Mouse (Mus musculus) kidney, embryonic 16.5 days (tissue): ENCODE data around the gene Marcks. TPM values are rescaled to one million over a fixed set of nuclear protein-coding genes. Genes with fewer than 3 reads are reported as not detected.
A peak's percentile ranks its signal among the peaks of the same experiment; 100 is the strongest.

ENCODE experiments used
- ATAC-seq: fragments of 200-750 bp; cut with Nextera tagmentation; 2 replicates; pipeline ENCODE4 v1.8.0; 2017; ENCODE audit warnings: moderate TSS enrichment; ENCODE audit not compliant: low FRiP score, low TSS enrichment
- H3K27ac ChIP-seq: fragments of 300-500 bp; sonication (generic); 2 replicates; pipeline ENCODE4 v1.5.1; 2014; ENCODE audit warnings: low read length
- H3K27me3 ChIP-seq: fragments of 300-500 bp; sonication (generic); 2 replicates; pipeline ENCODE4 v1.6.1; 2014; ENCODE audit warnings: low read length, control low read depth, mixed read lengths; ENCODE audit not compliant: insufficient read depth
- H3K36me3 ChIP-seq: fragments of 300-500 bp; sonication (generic); 2 replicates; pipeline ENCODE4 v1.6.1; 2014; ENCODE audit warnings: low read length, control low read depth, mixed read lengths; ENCODE audit not compliant: insufficient read depth
- H3K4me1 ChIP-seq: fragments of 300-500 bp; sonication (generic); 2 replicates; pipeline ENCODE4 v1.6.1; 2014; ENCODE audit warnings: low read length, control low read depth, mixed read lengths; ENCODE audit not compliant: insufficient read depth
- H3K4me2 ChIP-seq: fragments of 300-500 bp; sonication (generic); replicated peaks from 2 replicates; pipeline ENCODE4 v1.6.1; 2014; ENCODE audit warnings: low read depth, low read length
- H3K4me3 ChIP-seq: fragments of 300-500 bp; sonication (generic); 2 replicates; pipeline ENCODE4 v1.5.1; 2014; ENCODE audit warnings: mild to moderate bottlenecking, low read length
- H3K9ac ChIP-seq: fragments of 300-500 bp; sonication (generic); replicated peaks from 2 replicates; pipeline ENCODE4 v1.6.1; 2014; ENCODE audit warnings: low read length
- H3K9me3 ChIP-seq: fragments of 300-500 bp; sonication (generic); 2 replicates; pipeline ENCODE4 v1.6.1; 2016; ENCODE audit warnings: low read length, control low read depth
- WGBS: fragments of 180-500 bp; shearing (Covaris S2); extraction: QIAGEN DNeasy Blood & Tissue Kit; methylation state at CpG from one replicate; pipeline ENCODE4 v1.1.7; 2014; 5-methylcytosine and 5-hydroxymethylcytosine counted together
- polyA plus RNA-seq: library from polyadenylated mRNA; unstranded; fragments of >200 nt; fragmentation: Nextera tagmentation; extraction: Ambion mirVana; gene quantifications from 2 replicates; pipeline ENCODE4 v1.2.1, GENCODE M21; 2015

Marcks gene
- 71.6 and 80.3 TPM in 2 replicates for polyA plus RNA-seq

GRCm38 (mm10) chr10:37138778-37139442, at the start of gene Marcks:
Marcks (minus strand) TSS chr10:37138920.
- H3K9me3 ChIP-seq = no peaks in the 10 kb centered on the region
- H3K4me3 ChIP-seq = peak within 1 kb of the TSS; percentile 90
- H3K27me3 ChIP-seq = no peaks in the 10 kb centered on the region
- H3K9ac ChIP-seq = peak within 1 kb of the TSS; percentile 100
- H3K27ac ChIP-seq = peak within 1 kb of the TSS; percentile 98
- under 1% methylated on average over 39 of the region's 39 CpGs for WGBS
- peaks cover 8% of the 10 kb centered on the region; the same call in 1 of the 2 replicates for H3K36me3 ChIP-seq
- H3K4me2 ChIP-seq = peak within 1 kb of the TSS; percentile 73
- peak; percentile 52; the same call in 1 of the 2 replicates for ATAC-seq
- peaks cover 10% of the 10 kb centered on the region for H3K4me1 ChIP-seq

DNA sequence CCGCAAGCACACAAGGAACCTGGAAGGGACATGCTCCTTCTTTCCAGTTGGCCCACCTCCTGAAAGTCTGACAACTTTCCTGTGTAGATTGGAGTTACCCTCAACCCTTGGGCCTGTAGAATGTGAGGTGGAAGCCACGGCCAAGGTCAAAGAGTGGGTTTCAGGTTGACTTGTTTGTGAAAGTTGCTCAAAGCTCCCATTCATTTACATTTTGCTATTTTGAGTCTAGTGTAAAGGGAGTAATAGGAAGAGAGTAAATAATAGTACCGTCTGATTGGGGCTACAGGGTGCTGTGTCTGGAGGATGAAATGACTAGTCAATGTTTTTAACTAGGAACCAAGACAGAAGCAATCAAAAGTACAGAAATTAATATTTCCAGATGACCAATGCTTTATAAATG, 38.4 kb upstream of the Marcks start:
- Histone ChIP-seq H3K9ac (no peak overlapping the region), H3K27ac (no peak overlapping the region), H3K4me1 (no peaks in the 10 kb centered on the region), H3K27me3 (no peaks in the 10 kb centered on the region), H3K4me3 (no peak overlapping the region), H3K4me2 (no peak overlapping the region), H3K9me3 (no peaks in the 10 kb centered on the region), H3K36me3 (no peaks in the 10 kb centered on the region)
- ATAC-seq = no peak
- 95% methylated on average over 3 of the region's 3 CpGs for WGBS

DNA sequence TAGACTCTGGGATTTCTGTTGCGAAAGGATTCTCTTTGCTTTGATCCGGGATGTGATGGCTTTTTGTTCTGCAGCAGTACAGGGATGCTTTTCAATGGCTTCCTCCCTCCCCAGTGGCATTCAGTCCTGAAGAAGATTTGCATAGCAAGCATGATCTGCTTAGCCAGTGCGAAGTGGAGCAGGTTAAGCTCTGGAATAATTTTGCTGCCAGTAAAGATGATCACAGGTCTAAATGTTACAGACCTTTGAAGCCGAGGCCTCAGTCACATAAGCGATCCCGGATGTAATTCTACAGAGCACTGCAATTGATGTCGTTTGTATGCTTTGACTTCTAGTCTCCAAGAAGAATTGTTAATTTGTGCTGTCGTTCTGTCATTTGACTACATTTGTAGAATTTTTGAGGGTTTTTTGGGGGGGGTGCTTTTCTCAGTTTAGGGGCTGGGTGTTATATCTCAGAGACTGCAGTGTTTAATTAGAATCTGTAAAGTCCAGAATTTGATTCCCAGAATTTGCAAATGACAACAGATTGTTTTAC, 33.8 kb upstream of the Marcks start:
- Histone ChIP-seq H3K4me3 (no peak overlapping the region), H3K4me1 (no peaks in the 10 kb centered on the region), H3K9me3 (no peaks in the 10 kb centered on the region), H3K27me3 (no peaks in the 10 kb centered on the region), H3K9ac (no peak overlapping the region), H3K27ac (no peak overlapping the region), H3K36me3 (no peaks in the 10 kb centered on the region), H3K4me2 (no peak overlapping the region)
- WGBS = 78% methylated on average over 8 of the region's 8 CpGs
- ATAC-seq = no peak

GRCm38 (mm10) chr10:37171711-37172415, 33.1 kb upstream of the Marcks start:
- Histone ChIP-seq H3K36me3 (no peaks in the 10 kb centered on the region), H3K4me3 (no peak overlapping the region), H3K9me3 (no peaks in the 10 kb centered on the region), H3K4me2 (no peak overlapping the region), H3K27ac (no peak overlapping the region), H3K27me3 (no peaks in the 10 kb centered on the region), H3K4me1 (no peaks in the 10 kb centered on the region), H3K9ac (no peak overlapping the region)
- WGBS = 91% methylated on average over 3 of the region's 3 CpGs
- no peak for ATAC-seq

DNA sequence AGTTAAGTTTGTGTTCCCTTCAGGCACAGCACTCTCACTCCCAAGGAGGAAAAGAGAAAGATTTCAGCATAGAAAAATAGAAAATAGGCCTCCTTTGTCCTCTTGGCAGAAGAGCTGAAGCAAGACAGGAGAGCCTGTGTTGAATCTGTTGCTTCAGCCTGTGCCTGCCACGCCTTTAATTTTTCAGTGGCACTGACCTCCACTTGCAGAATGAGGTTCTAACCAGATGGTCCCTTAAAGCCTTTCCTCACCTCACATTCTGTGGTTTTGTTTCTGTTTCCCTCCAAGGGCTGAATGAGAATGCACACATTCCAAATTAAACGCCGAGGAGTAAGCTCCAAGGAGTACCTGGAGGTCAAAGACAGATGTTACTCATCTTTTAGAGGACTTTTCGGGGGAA, 32.2 kb upstream of the Marcks start:
- 69% methylated on average over 4 of the region's 4 CpGs for WGBS
- no peak for ATAC-seq
- no peak overlapping the region for H3K9ac ChIP-seq
- H3K4me2 ChIP-seq = no peak overlapping the region
- H3K27ac ChIP-seq = no peak overlapping the region
- no peaks in the 10 kb centered on the region for H3K4me1 ChIP-seq
- no peak overlapping the region for H3K4me3 ChIP-seq
- H3K27me3 ChIP-seq = no peaks in the 10 kb centered on the region
- H3K9me3 ChIP-seq = no peaks in the 10 kb centered on the region
- no peaks in the 10 kb centered on the region for H3K36me3 ChIP-seq

DNA sequence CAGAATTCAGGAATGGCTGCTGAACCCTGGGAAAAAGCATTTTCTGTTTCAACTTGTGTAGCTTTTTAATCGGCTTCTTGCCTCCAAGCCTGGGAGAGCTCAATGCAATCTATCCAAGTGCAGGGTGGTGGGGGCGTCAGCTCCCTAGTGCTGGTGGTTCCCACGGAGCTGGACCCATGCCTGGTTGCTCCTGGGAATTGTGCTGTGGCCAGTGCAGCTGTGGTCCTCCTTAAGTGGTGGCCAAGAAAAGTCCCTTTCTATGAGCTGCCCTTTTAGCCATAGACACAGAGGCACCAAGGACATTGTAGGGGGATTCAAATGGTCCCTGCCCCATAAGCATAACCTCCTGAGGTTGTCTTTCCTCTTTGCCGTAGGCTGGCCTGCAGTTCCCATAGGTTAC, 31.7 kb upstream of the Marcks start:
- no peaks in the 10 kb centered on the region for H3K36me3 ChIP-seq
- no peaks in the 10 kb centered on the region for H3K4me1 ChIP-seq
- no peaks in the 10 kb centered on the region for H3K9me3 ChIP-seq
- 63% methylated on average over 4 of the region's 4 CpGs for WGBS
- no peaks in the 10 kb centered on the region for H3K27me3 ChIP-seq
- no peak overlapping the region for H3K27ac ChIP-seq
- H3K4me3 ChIP-seq = no peak overlapping the region
- no peak for ATAC-seq
- H3K4me2 ChIP-seq = no peak overlapping the region
- no peak overlapping the region for H3K9ac ChIP-seq

DNA sequence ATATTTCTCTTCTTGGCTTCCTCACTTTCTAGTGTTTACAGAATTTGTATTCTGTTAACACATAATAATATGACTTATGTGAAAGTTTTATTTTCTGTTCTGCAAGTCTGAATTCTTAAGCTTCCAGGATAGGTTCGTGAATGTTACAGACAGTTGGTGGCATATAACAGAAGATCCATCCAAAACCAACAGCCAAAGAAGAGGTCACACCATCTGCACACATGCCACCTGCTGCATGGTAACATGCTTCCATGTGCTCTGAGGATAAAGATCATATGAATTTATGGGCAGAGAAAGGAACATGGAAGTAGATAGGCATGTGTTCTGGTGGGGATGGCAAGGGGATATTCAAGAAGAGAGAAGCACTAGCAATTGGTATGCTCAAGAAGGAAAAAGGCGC, 28.8 kb upstream of the Marcks start:
- H3K27ac ChIP-seq = no peak overlapping the region
- no peak overlapping the region for H3K4me3 ChIP-seq
- no peaks in the 10 kb centered on the region for H3K27me3 ChIP-seq
- no peak for ATAC-seq
- 78% methylated on average over 2 of the region's 2 CpGs for WGBS
- no peak overlapping the region for H3K4me2 ChIP-seq
- no peaks in the 10 kb centered on the region for H3K9me3 ChIP-seq
- no peaks in the 10 kb centered on the region for H3K36me3 ChIP-seq
- no peaks in the 10 kb centered on the region for H3K4me1 ChIP-seq
- H3K9ac ChIP-seq = no peak overlapping the region

GRCm38 (mm10) chr10:37159731-37160130, 21.0 kb upstream of the Marcks start:
- no peak overlapping the region for H3K4me2 ChIP-seq
- no peak for ATAC-seq
- no peaks in the 10 kb centered on the region for H3K36me3 ChIP-seq
- WGBS = 70% methylated on average over 3 of the region's 3 CpGs
- 0 out of 2 replicates have a peak, but pooled peaks cover 5% of the 10 kb centered on the region for H3K9me3 ChIP-seq
- no peak overlapping the region for H3K4me3 ChIP-seq
- H3K27me3 ChIP-seq = no peaks in the 10 kb centered on the region
- no peak overlapping the region for H3K27ac ChIP-seq
- no peaks in the 10 kb centered on the region for H3K4me1 ChIP-seq
- no peak overlapping the region for H3K9ac ChIP-seq

- no peaks in the 10 kb centered on the region for H3K4me1 ChIP-seq
- no peak overlapping the region for H3K27ac ChIP-seq
- H3K36me3 ChIP-seq = no peaks in the 10 kb centered on the region
- H3K4me2 ChIP-seq = no peak overlapping the region
- H3K4me3 ChIP-seq = no peak overlapping the region
- WGBS = 92% methylated on average over 5 of the region's 5 CpGs
- H3K27me3 ChIP-seq = no peaks in the 10 kb centered on the region
- 0 out of 2 replicates have a peak, but pooled peaks cover 5% of the 10 kb centered on the region for H3K9me3 ChIP-seq
- no peak for ATAC-seq
- H3K9ac ChIP-seq = no peak overlapping the region
Observed at GRCm38 (mm10) chr10:37157156-37157555, 18.4 kb upstream of the Marcks start.

DNA sequence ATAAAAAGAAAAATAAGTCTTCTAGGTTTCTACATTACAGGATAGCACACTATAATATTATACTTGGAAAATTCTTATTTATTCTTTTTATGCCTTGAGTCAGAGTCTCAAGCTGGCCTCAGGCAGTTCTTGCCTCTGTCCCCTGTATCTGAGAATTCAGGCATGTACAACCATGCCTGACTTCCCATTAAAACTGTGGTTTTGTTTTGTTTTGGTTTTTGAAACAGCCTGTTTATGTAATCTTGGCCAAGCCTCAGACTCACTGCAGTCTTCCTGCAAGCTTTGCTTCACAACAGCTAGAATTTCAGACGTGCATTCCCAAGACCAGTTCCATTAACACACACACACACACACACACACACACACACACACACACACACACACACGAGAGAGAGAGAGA, 16.4 kb upstream of the Marcks start:
- no peak overlapping the region for H3K27ac ChIP-seq
- H3K9me3 ChIP-seq = 0 out of 2 replicates have a peak, but pooled peaks cover 5% of the 10 kb centered on the region
- H3K27me3 ChIP-seq = no peaks in the 10 kb centered on the region
- no peak overlapping the region for H3K4me2 ChIP-seq
- no peaks in the 10 kb centered on the region for H3K4me1 ChIP-seq
- no peaks in the 10 kb centered on the region for H3K36me3 ChIP-seq
- no peak overlapping the region for H3K4me3 ChIP-seq
- ATAC-seq = no peak
- H3K9ac ChIP-seq = no peak overlapping the region
- WGBS = 26% methylated on average over 1 of the region's 2 CpGs
